Mouse (Mus musculus) embryonic stem cell, embryonic (primary cell): Measurements from ENCODE around the gene Npy4r.

Experiments
- CTCF ChIA-PET, 4 experiments: fragments of 300-600 bp in 2 of 4; fragments of 350-600 bp in 2 of 4; sonication (Branson Sonifier 250); formaldehyde crosslinking; loops; one replicate each; lab custom pipeline; 2022; ENCODE audit warnings: inconsistent platforms in 2 of 4; lab: Charles Lee
- POLR2A ChIA-PET, 4 experiments: fragments of 300-600 bp in 2 of 4; fragments of 350-600 bp in 2 of 4; sonication (Branson Sonifier 250); formaldehyde crosslinking; loops; one replicate each; lab custom pipeline; 2022; ENCODE audit warnings: antibody characterized with exemption in 4 of 4, inconsistent platforms in 1 of 4; lab: Charles Lee

Gene Npy4r

DNA sequence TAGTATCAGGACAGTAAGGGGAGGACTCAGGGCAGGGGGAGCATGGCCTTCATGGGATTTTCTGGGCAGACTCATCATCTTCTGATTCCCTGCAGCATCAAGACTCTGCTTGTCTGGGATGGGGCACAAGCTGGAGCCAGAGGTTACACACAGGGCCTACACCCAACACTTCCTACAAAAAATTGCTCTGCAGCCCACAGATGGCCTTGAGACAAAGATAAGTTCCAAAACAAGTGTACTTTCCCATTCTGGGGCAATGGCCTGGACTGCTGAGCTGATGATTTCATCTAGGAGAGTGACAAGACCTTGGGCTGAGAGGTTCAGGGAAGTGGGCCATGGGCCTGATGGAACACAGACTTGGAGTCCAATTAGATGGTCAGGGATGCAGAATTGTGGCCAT is 16.9 kb downstream of the Npy4r start:
- CTCF ChIA-PET, result interaction anchor here in 1 of 4 experiments (0.6 kb wide), 1 partner anchor 764 kb away, joined by 5 read pairs; no protein-coding TSS in a partner anchor
- POLR2A ChIA-PET, result no interaction called here

DNA sequence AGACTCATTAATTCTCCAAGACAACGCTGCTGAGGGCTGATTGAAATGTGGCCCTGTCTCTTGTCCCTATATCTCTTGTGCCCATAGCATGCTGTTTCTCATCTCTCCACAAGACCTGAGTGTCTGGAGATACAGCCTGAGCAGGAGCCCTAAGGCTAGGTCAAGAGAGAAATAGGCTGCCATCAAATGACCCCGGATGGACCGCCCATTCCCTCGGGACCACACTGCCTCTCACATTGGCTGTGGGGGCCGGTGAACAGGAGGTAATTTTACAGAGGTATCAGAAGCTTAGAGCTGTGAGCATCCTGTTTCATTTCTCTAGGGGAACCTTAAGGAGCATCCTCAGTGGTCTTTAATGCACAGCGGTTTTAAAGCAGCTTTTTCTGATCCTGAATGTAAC is 21.1 kb downstream of the Npy4r start:
- ChIA-PET CTCF (interaction anchor here in 1 of 4 experiments (0.8 kb wide), 1 partner anchor 496 kb away, joined by 3 read pairs; no protein-coding TSS in a partner anchor), POLR2A (no interaction called here)

- POLR2A ChIA-PET, result interaction anchor here in 1 of 4 experiments (0.6 kb wide), 1 partner anchor 489 kb away, joined by 4 read pairs; no protein-coding TSS in a partner anchor
- CTCF ChIA-PET, result interaction anchor here in 1 of 4 experiments (0.6 kb wide), 1 partner anchor 97 kb away, joined by 4 read pairs; no protein-coding TSS in a partner anchor
Observed at GRCm38 (mm10) chr14:34121691-34122090, 30.6 kb downstream of the Npy4r start.

GRCm38 (mm10) chr14:34120923-34121351 is 31.4 kb downstream of the Npy4r start:
- ChIA-PET CTCF (interaction anchor here in 1 of 4 experiments (1.1 kb wide), 1 partner anchor 14 kb away, joined by 4 read pairs; no protein-coding TSS in a partner anchor), POLR2A (no interaction called here)

DNA sequence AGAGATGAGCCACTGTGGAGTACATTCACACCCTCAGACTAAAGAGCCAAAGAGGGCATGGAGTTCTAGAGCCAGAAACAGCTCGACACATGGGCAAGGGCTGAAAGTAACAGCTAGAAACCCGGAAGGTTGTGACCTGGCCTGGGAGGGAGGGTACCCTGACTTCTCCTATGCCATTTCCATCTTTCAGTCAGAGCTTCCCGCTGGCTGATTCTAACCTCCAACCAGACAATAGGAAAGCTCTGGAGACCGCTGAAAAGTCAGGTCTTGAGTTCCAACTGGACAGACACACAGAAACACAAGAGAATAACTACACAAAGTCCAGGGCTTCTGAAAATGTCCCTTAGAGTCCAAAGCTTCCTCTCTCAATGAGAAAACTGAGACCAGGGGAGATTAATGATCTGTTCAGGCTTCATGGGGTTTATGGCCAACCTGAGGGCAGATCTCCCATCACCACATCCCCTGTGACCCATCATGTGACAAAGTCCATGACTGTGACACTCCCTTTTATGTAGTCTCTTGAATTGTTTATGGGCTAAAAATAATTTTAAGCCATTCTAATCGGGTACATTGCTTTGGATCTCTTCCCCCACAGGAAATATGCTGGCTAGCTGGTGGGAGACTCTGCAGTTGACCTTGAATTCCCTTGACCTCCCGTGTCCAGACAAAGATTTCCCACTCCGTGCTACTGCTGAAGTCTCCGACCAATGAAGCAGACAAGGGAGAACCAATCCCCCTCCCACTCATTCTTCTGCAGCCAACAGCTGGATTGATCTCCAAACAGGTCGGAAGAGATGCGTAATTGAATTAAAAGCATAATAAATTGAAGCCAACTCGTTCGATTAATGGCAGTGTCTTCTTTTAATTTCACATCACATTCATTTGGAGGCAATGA is 32.0 kb downstream of the Npy4r start:
- CTCF ChIA-PET, result interaction anchor here in 2 of 4 experiments (1.1 to 1.2 kb wide), 2 partner anchors 10 to 13 kb away, joined by 4 read pairs; no protein-coding TSS in a partner anchor
- POLR2A ChIA-PET, result no interaction called here

DNA sequence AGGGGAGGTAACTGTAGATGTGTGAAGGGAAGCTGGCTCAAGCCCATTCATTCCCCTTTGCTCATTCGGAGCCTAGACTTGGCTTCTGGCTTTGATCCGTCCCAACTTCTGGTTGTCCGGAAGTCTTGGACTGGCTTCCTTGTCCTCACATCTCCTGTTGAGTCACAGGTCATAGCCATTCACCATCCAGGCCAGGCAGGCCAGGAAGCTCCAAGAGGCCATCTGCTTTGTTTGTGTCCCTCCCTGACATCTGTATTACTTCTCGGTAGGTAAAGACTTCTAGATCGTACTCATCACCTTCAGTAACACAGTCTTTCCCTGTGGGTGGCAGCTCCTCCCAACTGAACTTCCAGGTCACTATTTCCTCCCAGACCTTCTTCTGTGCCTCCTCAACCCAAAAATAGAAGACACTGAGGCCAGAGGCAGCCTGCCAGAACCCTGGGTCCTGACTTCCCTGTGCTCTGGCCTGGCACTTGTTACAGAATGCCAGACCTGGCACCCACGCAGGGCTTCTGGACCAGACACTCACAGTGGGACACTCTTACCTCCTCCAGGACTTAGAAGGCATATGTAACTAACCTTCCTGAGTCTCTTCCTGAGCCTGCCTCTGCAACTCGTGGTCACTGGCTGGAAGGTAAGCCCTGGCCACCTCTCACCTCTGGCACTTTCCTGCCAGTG is 33.1 kb downstream of the Npy4r start:
- POLR2A ChIA-PET, result no interaction called here

GRCm38 (mm10) chr14:34114311-34114710 is 38.0 kb downstream of the Npy4r start:
- ChIA-PET POLR2A (no interaction called here), CTCF (no interaction called here)

More for the DNA sequence above, 33.1 kb downstream of the Npy4r start:
- CTCF ChIA-PET, result interaction anchor here in 1 of 4 experiments (1.2 kb wide), 1 partner anchor 9 kb away, joined by 4 read pairs; no protein-coding TSS in a partner anchor

DNA sequence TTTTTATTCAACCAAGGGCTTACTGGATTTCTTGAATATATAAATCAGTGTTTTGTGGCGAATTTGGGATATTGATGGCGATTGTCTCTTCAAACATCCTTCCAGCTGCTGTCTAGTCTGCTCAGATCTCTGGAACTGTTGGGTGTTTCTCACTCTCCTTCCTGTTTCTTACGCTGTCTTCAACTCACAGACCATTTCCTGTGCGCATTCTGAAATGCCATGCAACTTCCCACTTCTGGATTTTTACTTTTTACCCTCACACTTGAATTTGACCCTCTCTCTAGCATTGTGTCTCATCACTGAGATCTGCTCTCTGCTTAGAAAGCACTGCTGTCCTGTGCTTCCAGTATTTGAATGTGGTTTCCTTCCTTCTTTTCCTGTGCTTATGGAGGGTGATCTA is 44.7 kb downstream of the Npy4r start:
- POLR2A ChIA-PET, result interaction anchor here in 2 of 4 experiments (0.9 to 1.3 kb wide), 3 partner anchors 27 to 256 kb away, joined by 3 to 4 read pairs (median 3); no protein-coding TSS in a partner anchor
- CTCF ChIA-PET, result interaction anchor here (0.6 to 3.6 kb wide), 23 partner anchors 10 to 378 kb away, joined by 3 to 63 read pairs (median 5); partner anchors contain the start of gene Anxa8 (in 1 of the 4)

- POLR2A ChIA-PET, result interaction anchor here in 2 of 4 experiments (0.9 to 1.3 kb wide), 3 partner anchors 26 to 257 kb away, joined by 3 to 4 read pairs (median 3); no protein-coding TSS in a partner anchor
- CTCF ChIA-PET, result interaction anchor here (0.5 to 3.6 kb wide), 47 partner anchors 8 to 1000 kb away, joined by 3 to 63 read pairs (median 5); partner anchors contain the start of genes Anxa8 (in 1 of the 4), Syt15 (in 1 of the 4) and Zfp488 (in 1 of the 4)
Observed at GRCm38 (mm10) chr14:34106389-34107062, 45.8 kb downstream of the Npy4r start.

- ChIA-PET POLR2A (interaction anchor here in 3 of 4 experiments (0.9 to 1.2 kb wide), 4 partner anchors 18 to 25 kb away, joined by 3 to 4 read pairs (median 3); partner anchors contain the start of gene Anxa8 (in 1 of the 3)), CTCF (interaction anchor here (0.5 to 3.6 kb wide), 55 partner anchors 9 to 995 kb away, joined by 3 to 63 read pairs (median 4); partner anchors contain the start of gene Anxa8 (in 2 of the 4))
Observed at GRCm38 (mm10) chr14:34104892-34105291, 47.4 kb downstream of the Npy4r start.

GRCm38 (mm10) chr14:34103855-34104254 is 48.4 kb downstream of the Npy4r start:
- POLR2A ChIA-PET, result no interaction called here
- CTCF ChIA-PET, result interaction anchor here in 2 of 4 experiments (1.0 to 3.6 kb wide), 6 partner anchors 12 to 148 kb away, joined by 3 to 60 read pairs (median 7); no protein-coding TSS in a partner anchor

- ChIA-PET CTCF (interaction anchor here in 2 of 4 experiments (0.7 to 1.8 kb wide), 3 partner anchors 18 to 22 kb away, joined by 3 to 8 read pairs (median 3); no protein-coding TSS in a partner anchor), POLR2A (interaction anchor here in 1 of 4 experiments (1.0 kb wide), 1 partner anchor 22 kb away, joined by 3 read pairs; no protein-coding TSS in a partner anchor)
Observed at GRCm38 (mm10) chr14:34102601-34103000, 49.7 kb downstream of the Npy4r start, which contains the start of gene A630023A22Rik. A630023A22Rik (minus strand) TSS chr14:34102754.

DNA sequence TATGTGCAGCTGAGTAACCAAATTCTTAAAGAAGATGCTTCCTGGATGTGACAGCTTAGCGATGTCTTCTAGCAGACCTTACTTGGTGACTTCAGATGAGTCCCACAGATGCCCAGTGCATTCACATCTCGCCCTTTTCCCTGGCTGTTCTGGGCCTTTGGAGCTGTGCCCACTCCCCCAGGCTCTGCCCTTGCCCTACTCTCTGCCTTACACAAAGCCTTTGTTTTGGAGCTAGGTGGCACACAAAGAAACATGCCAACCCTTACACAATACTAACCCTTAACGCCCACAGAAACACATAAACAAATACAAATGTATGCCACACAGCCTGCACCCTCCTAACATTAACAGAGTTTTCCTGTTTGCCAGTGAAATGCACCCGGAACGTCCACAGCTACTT is 56.1 kb downstream of the Npy4r start:
- CTCF ChIA-PET, result interaction anchor here (0.6 to 1.6 kb wide), 5 partner anchors 9 to 34 kb away, joined by 3 to 6 read pairs (median 4); no protein-coding TSS in a partner anchor
- POLR2A ChIA-PET, result interaction anchor here in 2 of 4 experiments (0.9 to 1.7 kb wide), 2 partner anchors 10 to 12 kb away, joined by 3 to 4 read pairs; partner anchors contain the start of gene Anxa8 (in 1 of the 2)
